In genomic region chr4:41407353-41407752, GRCm38 (mm10) we compare ENCODE assay signal across 24 mouse cellular contexts. TPM values are rescaled to one million over a fixed set of nuclear protein-coding genes. Genes with fewer than 3 reads are reported as not detected.
A peak's percentile ranks its signal among the peaks of the same experiment; 100 is the strongest.
DNase-seq lines count a peak whose midpoint lies in the region; ATAC-seq lines count a peak whose summit lies in the region.
"Had no signal": no experiment of that assay in that cellular context is flagged by ENCODE, and none has a peak within 500 bp of the region (broad histone marks: within the 10 kb centered on the region; RNA-seq: fewer than 3 reads in every experiment).

No protein-coding gene starts in this region.

- H3K27ac ChIP-seq in heart, embryonic 10.5 days, result no peak overlapping the region
- H3K27ac ChIP-seq: embryonic facial prominence, embryonic 10.5 days; embryonic facial prominence, embryonic 12.5 days; forebrain, embryonic 13.5 days; forebrain, embryonic 15.5 days had no signal

- peaks cover 33% of the 10 kb centered on the region for H3K36me3 ChIP-seq in heart, embryonic 10.5 days
- H3K36me3 ChIP-seq: forebrain, embryonic 15.5 days had no signal

- no peaks in the 10 kb centered on the region for H3K27me3 ChIP-seq in heart, embryonic 10.5 days (ENCODE audit: insufficient read depth, poor library complexity, severe bottlenecking)
- H3K27me3 ChIP-seq: CH12.LX; embryonic facial prominence, embryonic 12.5 days; forebrain, embryonic 13.5 days; forebrain, embryonic 15.5 days; Patski had no signal

- no peak overlapping the region for H3K4me3 ChIP-seq in heart, embryonic 10.5 days
- H3K4me3 ChIP-seq: embryonic facial prominence, embryonic 10.5 days; embryonic facial prominence, embryonic 12.5 days; forebrain, embryonic 13.5 days; forebrain, embryonic 15.5 days had no signal

- no peaks in the 10 kb centered on the region for H3K9me3 ChIP-seq in heart, embryonic 10.5 days
- H3K9me3 ChIP-seq: embryonic facial prominence, embryonic 10.5 days; embryonic facial prominence, embryonic 12.5 days; forebrain, embryonic 13.5 days; forebrain, embryonic 15.5 days; G1E had no signal

- WGBS in heart, embryonic 10.5 days, result 95% methylated on average over 2 of the region's 2 CpGs

- intact Hi-C loops in heart, postnatal 36 days (cut with DNase I), result no loop called here

- peak; percentile 7 for DNase-seq in heart, embryonic 10.5 days (ENCODE audit: low spot score)
- no peak for DNase-seq in heart, postnatal 36 days
- peak; percentile 32 for DNase-seq in 416B (ENCODE audit: low read depth)
- DNase-seq in right cerebral cortex, postnatal 4 days, result no peak
- DNase-seq in adrenal gland, adult 8-10 months, result no peak
- DNase-seq: adrenal gland, postnatal 10 days; adrenal gland, postnatal 25 days; B cell, adult 2 months; cerebellum, adult 11 months; cerebellum, adult 2 months; cerebellum, adult 9-10 months; cerebellum, postnatal 10 days; cerebellum, postnatal 25 days; forebrain, postnatal 0 days had no signal

- H3K4me1 ChIP-seq in heart, embryonic 10.5 days, result no peaks in the 10 kb centered on the region
- H3K4me1 ChIP-seq: embryonic facial prominence, embryonic 10.5 days; embryonic facial prominence, embryonic 12.5 days; forebrain, embryonic 13.5 days; forebrain, embryonic 15.5 days had no signal

- ATAC-seq in granulocyte monocyte progenitor cell, adult 5-6 weeks (replicated peaks; ENCODE audit: poor library complexity, severe bottlenecking), result peak; percentile 62
- ATAC-seq: activated CD4-positive, CD25-positive, alpha-beta regulatory T cell, adult 4 months; CD4-positive, CD25-positive, alpha-beta regulatory T cell, adult 4 months; forebrain, embryonic 13.5 days; forebrain, embryonic 15.5 days; forebrain, postnatal 0 days; Patski had no signal

RNA-seq across cellular contexts. Expression of gene Kif24, which starts 57.3 kb away (rescaled TPM):
- 6.9 and 9.1 TPM in 2 replicates for polyA plus RNA-seq in heart, embryonic 10.5 days (2016; fragmentation: Nextera tagmentation; extraction: Ambion mirVana)
- total RNA-seq in heart, postnatal 36 days (2021), result 1 to 10 TPM in 1 of 2 experiments, under 1 TPM in 1; 0.35 to 1.2 TPM
- 23.2 and 35.0 TPM in 2 replicates for total RNA-seq in granulocyte monocyte progenitor cell, adult 5-6 weeks (2014; fragmentation: Nextera tagmentation)
- 12.8 and 15.4 TPM in 2 replicates for total RNA-seq in granulocyte monocyte progenitor cell, adult 5-6 weeks (2017)
- total RNA-seq in adrenal gland, adult 8-10 months (2022), result 1 to 10 TPM; 1.5 to 3.2 (median 2.0) TPM

RNA-seq across cellular contexts. Expression of gene Nudt2, which starts 57.6 kb away (rescaled TPM):
- polyA plus RNA-seq in heart, embryonic 10.5 days (2016; fragmentation: Nextera tagmentation; extraction: Ambion mirVana), result 48.1 and 56.6 TPM in 2 replicates
- 10 to 100 TPM; 29.0 to 32.7 TPM for total RNA-seq in heart, postnatal 36 days (2021)
- total RNA-seq in granulocyte monocyte progenitor cell, adult 5-6 weeks (2014; fragmentation: Nextera tagmentation), result 12.3 and 72.3 TPM in 2 replicates
- 15.1 and 26.5 TPM in 2 replicates for total RNA-seq in granulocyte monocyte progenitor cell, adult 5-6 weeks (2017)
- 10 to 100 TPM; 28.0 to 34.1 (median 32.0) TPM for total RNA-seq in adrenal gland, adult 8-10 months (2022)

RNA-seq across cellular contexts. Expression of gene Ubap1, which starts 58.6 kb away (rescaled TPM):
- 52.4 and 56.6 TPM in 2 replicates for polyA plus RNA-seq in heart, embryonic 10.5 days (2016; fragmentation: Nextera tagmentation; extraction: Ambion mirVana)
- total RNA-seq in heart, postnatal 36 days (2021), result 10 to 100 TPM; 34.1 to 40.3 TPM
- total RNA-seq in granulocyte monocyte progenitor cell, adult 5-6 weeks (2014; fragmentation: Nextera tagmentation), result 16.7 and 35.6 TPM in 2 replicates
- total RNA-seq in granulocyte monocyte progenitor cell, adult 5-6 weeks (2017), result 20.5 and 28.2 TPM in 2 replicates
- total RNA-seq in adrenal gland, adult 8-10 months (2022), result 10 to 100 TPM; 47.8 to 55.8 (median 50.8) TPM

Comparison
In these comparisons a context has a peak if more than half of its experiments do, and no peak if none do; other contexts are left out.
1. DNase-seq: peak in heart, embryonic 10.5 days (single experiment) and 416B (single experiment); none in heart, postnatal 36 days (0 of 2), right cerebral cortex, postnatal 4 days (single experiment) and adrenal gland, adult 8-10 months (single experiment).